Mouse (Mus musculus): ENCODE measurements around the gene Dclk2.

Dclk2 gene

GRCm38 (mm10) chr3:86920343-86921083, at the start of gene Dclk2:
TSS of gene Dclk2 (minus strand) at chr3:86920852.
- in situ Hi-C loops (cut with MboI, MseI), result no loop called here

- in situ Hi-C loops (cut with MboI, MseI), result no loop called here
Observed at GRCm38 (mm10) chr3:86962665-86963435, 42.2 kb upstream of the Dclk2 start.

- in situ Hi-C loops (cut with MboI, MseI), result no loop called here
Observed at GRCm38 (mm10) chr3:86961395-86961669, 40.7 kb upstream of the Dclk2 start.

GRCm38 (mm10) chr3:86960656-86961394, 40.2 kb upstream of the Dclk2 start:
- in situ Hi-C loops (cut with MboI, MseI), result no loop called here

- in situ Hi-C loops (cut with MboI, MseI), result no loop called here
Observed at GRCm38 (mm10) chr3:86959088-86959487, 38.4 kb upstream of the Dclk2 start.

- in situ Hi-C loops (cut with MboI, MseI), result no loop called here
Observed at GRCm38 (mm10) chr3:86955376-86955775, 34.7 kb upstream of the Dclk2 start.

GRCm38 (mm10) chr3:86954521-86954920, 33.9 kb upstream of the Dclk2 start:
- in situ Hi-C loops (cut with MboI, MseI), result no loop called here

GRCm38 (mm10) chr3:86953819-86954218, 33.2 kb upstream of the Dclk2 start:
- in situ Hi-C loops (cut with MboI, MseI), result no loop called here

- in situ Hi-C loops (cut with MboI, MseI), result no loop called here
Observed at GRCm38 (mm10) chr3:86950652-86951051, 30.0 kb upstream of the Dclk2 start.

- in situ Hi-C loops (cut with MboI, MseI), result no loop called here
Observed at GRCm38 (mm10) chr3:86936254-86936836, 15.7 kb upstream of the Dclk2 start.

- in situ Hi-C loops (cut with MboI, MseI), result no loop called here
Observed at GRCm38 (mm10) chr3:86933446-86933845, 12.8 kb upstream of the Dclk2 start.

GRCm38 (mm10) chr3:86923686-86924085, 3.0 kb upstream of the Dclk2 start:
- in situ Hi-C loops (cut with MboI, MseI), result no loop called here

GRCm38 (mm10) chr3:86921181-86921975, 726 bp upstream of the Dclk2 start:
- in situ Hi-C loops (cut with MboI, MseI), result no loop called here

GRCm38 (mm10) chr3:86919641-86920342, 860 bp downstream of the Dclk2 start:
- in situ Hi-C loops (cut with MboI, MseI), result no loop called here

- in situ Hi-C loops (cut with MboI, MseI), result no loop called here
Observed at GRCm38 (mm10) chr3:86917048-86917447, 3.6 kb downstream of the Dclk2 start.

- in situ Hi-C loops (cut with MboI, MseI), result no loop called here
Observed at GRCm38 (mm10) chr3:86916626-86917025, 4.0 kb downstream of the Dclk2 start.

GRCm38 (mm10) chr3:86915291-86915690, 5.4 kb downstream of the Dclk2 start:
- in situ Hi-C loops (cut with MboI, MseI), result no loop called here

- in situ Hi-C loops (cut with MboI, MseI), result loop anchor here (5.0 kb wide), 1 partner anchor 63 kb away; no protein-coding TSS in a partner anchor
Observed at GRCm38 (mm10) chr3:86914316-86914715, 6.3 kb downstream of the Dclk2 start.

- in situ Hi-C loops (cut with MboI, MseI), result no loop called here
Observed at GRCm38 (mm10) chr3:86898366-86898765, 22.3 kb downstream of the Dclk2 start.

GRCm38 (mm10) chr3:86897551-86897950, 23.1 kb downstream of the Dclk2 start:
- in situ Hi-C loops (cut with MboI, MseI), result no loop called here

- in situ Hi-C loops (cut with MboI, MseI), result no loop called here
Observed at GRCm38 (mm10) chr3:86897066-86897465, 23.6 kb downstream of the Dclk2 start.

Measured in regulatory T cell (primary cell).